Mouse (Mus musculus): ENCODE data around the gene Cnpy4. TPM values are rescaled to one million over a fixed set of nuclear protein-coding genes. Genes with fewer than 3 reads are reported as not detected.

Cnpy4 gene
- 36.0 and 38.7 TPM in 2 replicates for polyA plus RNA-seq (2014; fragmentation: Nextera tagmentation; extraction: Ambion mirVana)

DNA sequence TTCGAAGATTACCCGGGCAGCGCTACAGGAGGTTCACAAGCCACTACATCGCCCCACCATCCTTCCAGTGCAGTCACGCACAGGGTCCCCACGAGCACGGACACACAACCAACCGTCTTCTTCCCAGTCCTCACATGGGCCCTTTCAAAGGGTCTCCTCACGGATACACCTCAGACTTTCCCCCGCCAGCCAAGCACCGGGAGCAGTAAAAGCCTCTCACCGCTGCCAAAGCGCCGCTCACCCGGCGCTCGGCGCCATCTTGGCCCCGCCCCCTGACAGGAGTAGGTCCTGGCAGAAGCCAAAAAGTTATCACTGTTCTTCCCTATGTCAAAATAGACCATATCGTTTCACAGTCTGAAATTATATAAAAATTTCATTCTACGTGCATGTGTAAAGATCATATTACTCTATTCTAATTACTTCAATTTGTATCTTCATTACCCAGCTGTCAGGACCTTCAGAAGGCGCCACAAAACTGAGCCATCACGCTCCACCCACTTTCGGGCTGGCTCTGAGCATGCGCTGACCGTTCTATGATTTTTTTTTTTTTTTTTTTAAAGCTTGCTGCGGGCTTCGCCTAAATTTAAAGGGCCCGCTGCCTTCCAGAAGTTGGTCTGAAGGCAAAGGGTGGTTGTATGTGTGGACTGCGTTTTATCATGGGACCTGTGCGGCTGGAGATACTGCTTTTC, at the start of gene Cnpy4, which contains the start of gene Taf6:
TSS of gene Cnpy4 (plus strand) at position 536 of the 689 bp plus-strand sequence.
TSS of gene Taf6 (minus strand) at position 502 of the 689 bp plus-strand sequence.
- Histone ChIP-seq H3K36me3 (ENCODE audit: control insufficient read depth, insufficient read depth, low read length) (peaks cover 20% of the 10 kb centered on the region), H3K4me3 (ENCODE audit: low read depth, low read length) (peak within 1 kb of the TSS; percentile 74), H3K9ac (ENCODE audit: low read depth, low read length) (peak within 1 kb of the TSS; percentile 86), H3K27me3 (replicated peaks; ENCODE audit: control insufficient read depth, insufficient read depth, low read length) (no peaks in the 10 kb centered on the region), H3K4me2 (peak within 1 kb of the TSS; percentile 74), H3K4me1 (replicated peaks; ENCODE audit: control insufficient read depth, insufficient read depth, low read length) (peaks cover 15% of the 10 kb centered on the region), H3K27ac (ENCODE audit: low read depth, low read length) (peak within 1 kb of the TSS; percentile 70; the same call in 1 of the 2 replicates), H3K9me3 (ENCODE audit: control insufficient read depth, low read length) (no peaks in the 10 kb centered on the region)
- ATAC-seq (replicated peaks; ENCODE audit: low FRiP score) (peak; percentile 81), DNase-seq (ENCODE audit: low spot score) (peak; percentile 78)
- under 1% methylated on average over 31 of the region's 31 CpGs for WGBS

DNA sequence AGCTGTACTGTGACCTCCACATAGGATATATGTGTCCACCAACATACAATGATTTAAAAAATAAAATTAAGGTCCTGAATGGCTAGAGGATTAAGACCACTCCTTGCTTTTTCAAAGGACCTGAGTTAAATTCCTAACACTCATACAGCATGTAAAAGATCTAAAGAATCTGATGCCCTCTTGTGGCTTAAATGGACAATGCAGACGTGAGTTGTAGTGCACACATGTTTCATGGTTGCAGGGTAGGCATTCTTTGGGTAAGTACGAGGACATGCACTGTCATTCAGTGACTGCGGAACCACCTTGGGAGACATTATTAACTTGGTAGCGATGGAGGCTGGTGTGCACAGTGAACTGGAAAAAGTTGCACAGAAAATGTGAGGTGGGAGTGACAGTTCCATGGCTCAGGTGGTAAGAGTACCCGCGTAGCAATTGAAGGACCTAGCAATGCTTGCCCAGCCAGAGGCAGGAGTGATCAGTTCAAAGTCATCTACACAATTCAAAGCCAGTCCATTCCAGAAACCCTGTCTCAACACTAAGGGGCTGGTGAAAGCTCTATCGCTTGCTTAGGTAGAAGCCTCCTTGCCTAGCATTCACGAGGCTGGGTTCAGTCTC, 49.2 kb upstream of the Cnpy4 start:
- no peak overlapping the region for H3K4me2 ChIP-seq
- WGBS = 59% methylated on average over 8 of the region's 8 CpGs
- ATAC-seq (replicated peaks; ENCODE audit: low FRiP score) (peak; percentile 72), DNase-seq (ENCODE audit: low spot score) (no peak)
- H3K9me3 ChIP-seq (ENCODE audit: control insufficient read depth, low read length) = no peaks in the 10 kb centered on the region
- peaks cover 11% of the 10 kb centered on the region for H3K4me1 ChIP-seq (replicated peaks; ENCODE audit: control insufficient read depth, insufficient read depth, low read length)
- peaks cover 18% of the 10 kb centered on the region; the same call in 1 of the 2 replicates for H3K36me3 ChIP-seq (ENCODE audit: control insufficient read depth, insufficient read depth, low read length)
- no peak overlapping the region for H3K9ac ChIP-seq (ENCODE audit: low read depth, low read length)
- H3K27me3 ChIP-seq (replicated peaks; ENCODE audit: control insufficient read depth, insufficient read depth, low read length) = no peaks in the 10 kb centered on the region
- H3K4me3 ChIP-seq (ENCODE audit: low read depth, low read length) = no peak overlapping the region
- no peak overlapping the region for H3K27ac ChIP-seq (ENCODE audit: low read depth, low read length)

DNA sequence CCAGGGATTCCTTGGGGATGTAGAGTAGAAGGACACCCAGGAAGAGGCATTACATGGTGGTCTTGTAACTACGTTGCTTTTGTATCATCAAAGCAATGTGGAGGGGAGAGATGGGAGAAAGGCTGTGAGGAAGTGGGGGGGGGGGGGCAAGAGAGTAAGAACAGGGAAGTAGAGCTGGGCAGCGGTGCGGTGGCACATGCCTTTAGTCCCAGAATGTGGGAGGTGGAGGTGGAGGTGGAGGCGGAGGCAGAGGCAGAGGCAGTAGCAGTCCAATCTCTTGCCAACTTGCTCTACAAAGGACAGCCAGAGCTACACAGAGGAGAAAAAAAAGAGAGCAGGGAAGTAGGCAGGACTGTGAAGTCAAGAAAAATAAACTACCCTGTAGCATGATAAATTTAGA, 48.7 kb upstream of the Cnpy4 start:
- no peak overlapping the region for H3K27ac ChIP-seq (ENCODE audit: low read depth, low read length)
- no peaks in the 10 kb centered on the region for H3K27me3 ChIP-seq (replicated peaks; ENCODE audit: control insufficient read depth, insufficient read depth, low read length)
- 54% methylated on average over 4 of the region's 4 CpGs for WGBS
- H3K4me1 ChIP-seq (replicated peaks; ENCODE audit: control insufficient read depth, insufficient read depth, low read length) = peaks cover 11% of the 10 kb centered on the region
- DNase-seq (ENCODE audit: low spot score) = no peak
- H3K36me3 ChIP-seq (ENCODE audit: control insufficient read depth, insufficient read depth, low read length) = peaks cover 15% of the 10 kb centered on the region; the same call in 1 of the 2 replicates
- no peak overlapping the region for H3K4me2 ChIP-seq
- H3K4me3 ChIP-seq (ENCODE audit: low read depth, low read length) = no peak overlapping the region
- H3K9me3 ChIP-seq (ENCODE audit: control insufficient read depth, low read length) = no peaks in the 10 kb centered on the region
- no peak for ATAC-seq (replicated peaks; ENCODE audit: low FRiP score)
- H3K9ac ChIP-seq (ENCODE audit: low read depth, low read length) = no peak overlapping the region

DNA sequence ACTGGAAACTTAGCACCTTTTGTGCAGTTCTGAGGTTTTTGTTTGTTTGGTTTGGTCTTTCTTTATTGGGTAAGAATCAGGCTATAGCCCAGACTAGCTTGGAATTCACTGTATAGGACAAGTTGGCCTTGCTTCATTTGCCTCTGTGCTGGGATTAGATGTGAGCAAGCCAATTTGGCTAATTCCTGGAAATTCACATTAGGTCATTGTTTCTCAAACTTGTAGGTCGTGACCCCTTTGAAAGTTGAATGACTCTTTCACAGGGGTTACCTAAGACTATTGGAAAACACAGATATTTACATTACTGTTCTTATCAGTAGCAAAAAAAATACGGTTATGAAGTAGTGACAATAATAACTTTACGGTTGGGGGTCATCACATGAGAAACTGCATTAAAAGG, 32.9 kb upstream of the Cnpy4 start:
- Histone ChIP-seq H3K4me3 (ENCODE audit: low read depth, low read length) (peak overlapping the region; percentile 85), H3K9ac (ENCODE audit: low read depth, low read length) (no peak overlapping the region), H3K9me3 (ENCODE audit: control insufficient read depth, low read length) (no peaks in the 10 kb centered on the region), H3K4me2 (peak overlapping the region; percentile 90), H3K27ac (ENCODE audit: low read depth, low read length) (no peak overlapping the region), H3K36me3 (ENCODE audit: control insufficient read depth, insufficient read depth, low read length) (peaks cover 12% of the 10 kb centered on the region; the same call in 1 of the 2 replicates), H3K27me3 (replicated peaks; ENCODE audit: control insufficient read depth, insufficient read depth, low read length) (no peaks in the 10 kb centered on the region), H3K4me1 (replicated peaks; ENCODE audit: control insufficient read depth, insufficient read depth, low read length) (no peaks in the 10 kb centered on the region)
- no peak for DNase-seq (ENCODE audit: low spot score)
- ATAC-seq (replicated peaks; ENCODE audit: low FRiP score) = no peak
- 71% methylated on average over 3 of the region's 3 CpGs for WGBS

DNA sequence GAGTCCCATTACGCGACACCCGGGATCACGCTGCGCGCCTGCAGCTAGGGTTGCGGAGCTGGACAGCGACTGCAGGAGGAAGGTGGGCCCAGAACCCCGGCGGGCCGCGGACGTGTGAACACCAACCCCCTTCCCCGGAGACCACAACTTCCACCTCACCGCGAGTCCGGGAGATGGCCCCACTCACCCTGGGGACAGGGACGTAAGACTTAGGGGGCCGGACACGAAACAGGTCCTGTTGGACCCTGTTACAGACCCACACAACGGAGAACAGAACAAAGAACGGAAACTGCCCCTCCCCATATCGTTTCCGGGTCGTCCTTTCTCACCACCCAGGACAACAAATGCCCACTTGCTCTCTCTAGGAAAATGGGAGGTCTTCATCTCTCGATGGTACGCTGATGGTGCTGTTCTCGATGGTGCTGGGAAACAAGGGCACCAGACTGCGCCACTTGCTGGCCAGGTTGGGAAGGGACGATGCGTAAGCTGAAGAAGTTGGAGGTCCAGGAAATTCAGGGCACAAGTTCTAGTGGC, 31.8 kb upstream of the Cnpy4 start, which contains the start of gene Zfp113:
TSS of gene Zfp113 (minus strand) at position 302 of the 534 bp plus-strand sequence.
- Histone ChIP-seq H3K4me1 (replicated peaks; ENCODE audit: control insufficient read depth, insufficient read depth, low read length) (0 out of 2 replicates have a peak, but pooled peaks cover 3% of the 10 kb centered on the region), H3K27me3 (replicated peaks; ENCODE audit: control insufficient read depth, insufficient read depth, low read length) (no peaks in the 10 kb centered on the region), H3K9me3 (ENCODE audit: control insufficient read depth, low read length) (no peaks in the 10 kb centered on the region), H3K9ac (ENCODE audit: low read depth, low read length) (peak within 1 kb of the TSS; percentile 91), H3K27ac (ENCODE audit: low read depth, low read length) (peak within 1 kb of the TSS; percentile 65), H3K36me3 (ENCODE audit: control insufficient read depth, insufficient read depth, low read length) (peaks cover 9% of the 10 kb centered on the region; the same call in 1 of the 2 replicates), H3K4me3 (ENCODE audit: low read depth, low read length) (peak within 1 kb of the TSS; percentile 85), H3K4me2 (peak within 1 kb of the TSS; percentile 90)
- DNase-seq (ENCODE audit: low spot score) (peak; percentile 87), ATAC-seq (replicated peaks; ENCODE audit: low FRiP score) (peak; percentile 97)
- WGBS = under 1% methylated on average over 31 of the region's 31 CpGs

DNA sequence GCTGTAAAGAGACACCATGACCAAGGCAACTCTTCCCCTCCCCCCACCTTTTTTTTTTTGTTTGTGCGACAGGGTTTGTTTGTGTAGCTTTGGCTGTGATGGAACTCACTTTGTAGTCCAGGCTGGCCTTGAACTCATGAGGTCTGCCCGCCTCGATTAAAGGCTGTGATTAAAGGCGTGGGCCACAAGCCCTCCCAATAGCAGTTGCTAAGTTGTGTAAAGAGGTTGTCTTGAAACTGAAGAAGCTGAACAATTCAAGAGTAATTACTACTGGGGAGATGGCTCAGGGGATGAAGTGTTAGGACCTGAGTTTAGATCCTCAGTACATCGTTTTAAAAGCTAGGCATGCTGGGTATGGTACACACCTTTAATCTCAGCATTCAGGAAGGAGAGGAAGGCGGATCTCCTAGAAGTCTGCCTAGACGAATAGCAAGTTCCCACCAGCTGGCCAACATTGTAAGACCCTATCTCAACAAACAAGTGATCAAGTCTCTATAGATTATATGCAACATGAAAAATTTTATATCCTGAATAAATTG, 27.0 kb upstream of the Cnpy4 start:
- ATAC-seq (replicated peaks; ENCODE audit: low FRiP score) = no peak
- 64% methylated on average over 7 of the region's 7 CpGs for whole genome bisulfite sequencing

DNA sequence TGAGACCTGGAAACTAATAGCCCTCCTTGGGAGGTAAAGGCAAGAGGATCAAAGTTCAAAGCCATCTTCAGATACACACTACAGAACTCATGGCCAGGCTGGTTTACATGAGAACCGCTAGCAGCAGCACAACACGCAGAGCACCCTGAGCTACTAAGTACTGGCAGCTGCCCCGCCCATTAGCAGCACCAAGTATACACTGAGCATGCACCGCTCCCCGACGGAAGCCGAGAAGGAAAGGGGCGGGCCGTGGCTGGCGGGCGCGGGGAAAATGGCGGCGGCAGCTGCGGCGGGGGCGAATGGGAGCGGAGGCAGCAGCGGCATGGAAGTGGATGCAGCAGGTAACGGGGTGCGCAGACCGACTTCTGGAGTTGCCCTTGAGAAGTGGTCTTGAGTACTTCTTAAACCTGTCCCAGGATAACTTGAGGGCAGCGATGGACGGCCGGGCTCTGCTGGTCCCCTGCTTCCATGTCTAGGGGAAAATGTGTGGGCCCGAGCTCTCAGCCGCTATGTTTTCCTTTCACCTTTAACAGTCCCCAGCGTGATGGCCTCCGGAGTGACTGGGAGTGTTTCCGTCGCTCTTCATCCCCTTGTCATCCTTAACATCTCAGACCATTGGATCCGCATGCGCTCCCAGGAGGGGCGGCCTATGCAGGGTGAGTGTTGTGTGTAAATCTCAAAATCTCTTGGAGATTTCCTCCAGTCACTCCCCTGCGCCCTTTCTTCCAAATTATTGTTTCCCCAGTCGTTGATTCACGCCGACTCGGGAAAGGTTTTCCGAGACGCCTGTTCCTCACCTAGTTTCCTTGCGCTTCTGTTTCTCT, 26.2 kb upstream of the Cnpy4 start, which contains the start of gene Cops6:
TSS of gene Cops6 (plus strand) at position 230 of the 824 bp plus-strand sequence.
- Histone ChIP-seq H3K4me1 (replicated peaks; ENCODE audit: control insufficient read depth, insufficient read depth, low read length) (peaks cover 16% of the 10 kb centered on the region), H3K4me2 (peak within 1 kb of the TSS; percentile 83), H3K27ac (ENCODE audit: low read depth, low read length) (peak within 1 kb of the TSS; percentile 76), H3K9ac (ENCODE audit: low read depth, low read length) (peak within 1 kb of the TSS; percentile 82), H3K4me3 (ENCODE audit: low read depth, low read length) (peak within 1 kb of the TSS; percentile 88), H3K9me3 (ENCODE audit: control insufficient read depth, low read length) (no peaks in the 10 kb centered on the region), H3K36me3 (ENCODE audit: control insufficient read depth, insufficient read depth, low read length) (peaks cover 37% of the 10 kb centered on the region), H3K27me3 (replicated peaks; ENCODE audit: control insufficient read depth, insufficient read depth, low read length) (no peaks in the 10 kb centered on the region)
- WGBS = under 1% methylated on average over 42 of the region's 42 CpGs
- DNase-seq (ENCODE audit: low spot score) = peak; percentile 96
- peak; percentile 93 for ATAC-seq (replicated peaks; ENCODE audit: low FRiP score)

More for the DNA sequence above, 27.0 kb upstream of the Cnpy4 start:
- H3K4me2 ChIP-seq = peak overlapping the region; percentile 83
- H3K27me3 ChIP-seq (replicated peaks; ENCODE audit: control insufficient read depth, insufficient read depth, low read length) = no peaks in the 10 kb centered on the region
- H3K4me3 ChIP-seq (ENCODE audit: low read depth, low read length) = peak overlapping the region; percentile 88
- H3K36me3 ChIP-seq (ENCODE audit: control insufficient read depth, insufficient read depth, low read length) = peaks cover 30% of the 10 kb centered on the region
- H3K4me1 ChIP-seq (replicated peaks; ENCODE audit: control insufficient read depth, insufficient read depth, low read length) = peaks cover 16% of the 10 kb centered on the region
- DNase-seq (ENCODE audit: low spot score) = no peak
- peak overlapping the region; percentile 82 for H3K9ac ChIP-seq (ENCODE audit: low read depth, low read length)
- H3K9me3 ChIP-seq (ENCODE audit: control insufficient read depth, low read length) = no peaks in the 10 kb centered on the region
- no peak overlapping the region; the same call in 1 of the 2 replicates for H3K27ac ChIP-seq (ENCODE audit: low read depth, low read length)

DNA sequence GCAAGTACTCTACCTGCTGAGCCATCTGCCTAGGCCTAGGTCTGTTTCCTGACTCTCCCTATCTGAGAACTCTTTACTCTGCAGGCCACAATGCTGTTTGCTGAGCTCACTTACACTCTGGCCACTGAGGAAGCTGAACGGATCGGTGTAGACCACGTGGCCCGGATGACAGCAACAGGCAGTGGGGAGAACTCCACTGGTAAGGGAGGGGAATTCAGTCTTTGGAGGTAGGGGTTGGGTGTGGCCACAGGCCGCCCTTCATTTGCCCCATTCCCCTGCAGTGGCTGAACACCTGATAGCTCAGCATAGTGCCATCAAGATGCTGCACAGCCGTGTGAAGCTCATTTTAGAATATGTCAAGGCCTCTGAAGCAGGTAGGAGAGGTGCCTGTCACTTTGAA, 24.2 kb upstream of the Cnpy4 start:
- no peaks in the 10 kb centered on the region for H3K27me3 ChIP-seq (replicated peaks; ENCODE audit: control insufficient read depth, insufficient read depth, low read length)
- DNase-seq (ENCODE audit: low spot score) (no peak), ATAC-seq (replicated peaks; ENCODE audit: low FRiP score) (no peak)
- H3K27ac ChIP-seq (ENCODE audit: low read depth, low read length) = no peak overlapping the region
- WGBS = 62% methylated on average over 6 of the region's 6 CpGs
- peak overlapping the region; percentile 11; the same call in 1 of the 2 replicates for H3K9ac ChIP-seq (ENCODE audit: low read depth, low read length)
- no peak overlapping the region for H3K4me3 ChIP-seq (ENCODE audit: low read depth, low read length)
- H3K36me3 ChIP-seq (ENCODE audit: control insufficient read depth, insufficient read depth, low read length) = peaks cover 57% of the 10 kb centered on the region
- H3K4me1 ChIP-seq (replicated peaks; ENCODE audit: control insufficient read depth, insufficient read depth, low read length) = peaks cover 16% of the 10 kb centered on the region
- H3K4me2 ChIP-seq = peak overlapping the region; percentile 83; the same call in 1 of the 2 replicates
- H3K9me3 ChIP-seq (ENCODE audit: control insufficient read depth, low read length) = no peaks in the 10 kb centered on the region

Data from liver, embryonic 11.5 days (tissue).